Mouse (Mus musculus): ENCODE measurements around the gene Cryba2. TPM values are rescaled to one million over a fixed set of nuclear protein-coding genes. Genes with fewer than 3 reads are reported as not detected.

Gene Cryba2
- total and polyA plus RNA-seq, 3 experiments = 0.30 to 0.55 TPM; not detected in 1

GRCm38 (mm10) chr1:74935402-74935801 lies 42.5 kb upstream of the Cryba2 start, which contains the start of gene Cfap65:
Gene Cfap65 (minus strand): TSS chr1:74935599.
- peak; percentile 91 for TF ChIP-seq SIN3A (IDR thresholded peaks at IDR 0.05; ENCODE audit: low read length)
- TF ChIP-seq CHD1 (IDR thresholded peaks at IDR 0.05; ENCODE audit: low read depth, low read length) = no peak
- no peak for TF ChIP-seq EP300 (IDR thresholded peaks at IDR 0.05; ENCODE audit: low read length)
- TF ChIP-seq TCF12 (IDR thresholded peaks at IDR 0.05; ENCODE audit: low read depth, low read length) = no peak
- no peak for TF ChIP-seq ZKSCAN1 (IDR thresholded peaks at IDR 0.05; ENCODE audit: borderline replicate concordance, low read depth, low read length)
- TF ChIP-seq KAT2A (IDR thresholded peaks at IDR 0.05; ENCODE audit: insufficient replicate concordance, low read length) = no peak
- TF ChIP-seq MXI1 (IDR thresholded peaks at IDR 0.05; ENCODE audit: low read depth, low read length) = peak; percentile 94
- TF ChIP-seq JUN (IDR thresholded peaks at IDR 0.05; ENCODE audit: insufficient read depth, low read depth, low read length) = no peak
- no peak for TF ChIP-seq ELF1 (IDR thresholded peaks at IDR 0.05; ENCODE audit: low read depth, low read length)
- no peak for TF ChIP-seq ZNF384 (IDR thresholded peaks at IDR 0.05; ENCODE audit: low read depth, low read length)
- TF ChIP-seq SMC3 (IDR thresholded peaks at IDR 0.05; ENCODE audit: low read depth, low read length) = no peak
- no peak for TF ChIP-seq MAX (IDR thresholded peaks at IDR 0.05; ENCODE audit: low read length)
- TF ChIP-seq BHLHE40 (IDR thresholded peaks at IDR 0.05; ENCODE audit: low read depth, low read length) = no peak
- TF ChIP-seq HCFC1 (IDR thresholded peaks at IDR 0.05; ENCODE audit: low read depth, low read length) = peak; percentile 59; the same call in 1 of the 2 replicates
- no peak for TF ChIP-seq RAD21 (IDR thresholded peaks at IDR 0.05; ENCODE audit: low read depth, low read length)
- no peak for TF ChIP-seq NRF1 (IDR thresholded peaks at IDR 0.05; ENCODE audit: low read depth, low read length)
- no peak for TF ChIP-seq IRF4 (IDR thresholded peaks at IDR 0.05; ENCODE audit: low read depth, low read length)
- TF ChIP-seq CHD2 (IDR thresholded peaks at IDR 0.05; ENCODE audit: low read length) = no peak
- TF ChIP-seq MYC (IDR thresholded peaks at IDR 0.05; ENCODE audit: low read depth, low read length) = no peak
- dilution Hi-C loops (cut with MboI; ENCODE audit: extremely low pct_ligation_motif_present, extremely low pct_unique_long_range_greater_than_20kb, low sequenced_read_pairs) = no loop called here
- in situ Hi-C loops (cut with MboI; ENCODE audit: low pct_ligation_motif_present, low pct_unique_long_range_greater_than_20kb, low sequenced_read_pairs) = loop anchor here (25.0 kb wide), 2 partner anchors 327 to 527 kb away; partner anchors contain the start of genes Asic4 and Ptprn
- Histone ChIP-seq H3K4me1 (ENCODE audit: control insufficient read depth in 1 of 2, insufficient read depth in 2 of 2) (peaks cover 0 to 8% of the 10 kb centered on the region in 2 experiments; a peak in 2 of 4 replicates), H3K9ac (ENCODE audit: insufficient read depth, low read depth) (no peak within 1 kb of the TSS; the same call in 1 of the 2 replicates), H3K4me2 (ENCODE audit: insufficient read depth, low read depth, poor library complexity, severe bottlenecking) (peak within 1 kb of the TSS; percentile 47; the same call in 1 of the 2 replicates), H3K79me2 (replicated peaks; ENCODE audit: control insufficient read depth, extremely low read depth, insufficient read depth, poor library complexity, severe bottlenecking) (no peaks in the 10 kb centered on the region), H3K27ac (ENCODE audit: insufficient read depth, low read depth) (no peak within 1 kb of the TSS), H3K36me3 (replicated peaks in 1 of 2; ENCODE audit: control insufficient read depth in 1 of 2, insufficient read depth in 1 of 2, low read length in 1 of 2) (no peaks in the 10 kb centered on the region), H3K4me3 (replicated peaks in 1 of 3; ENCODE audit: low read depth in 2 of 3, low read length in 2 of 3, poor library complexity in 1 of 3) (no peak within 1 kb of the TSS), H3K27me3 (replicated peaks) (peaks cover 83% of the 10 kb centered on the region), H3K9me3 (replicated peaks; ENCODE audit: low read length) (no peaks in the 10 kb centered on the region)
- no peak for DNase-seq (ENCODE audit: extremely low read depth)

GRCm38 (mm10) chr1:74927621-74928296 lies 34.8 kb upstream of the Cryba2 start:
- in situ Hi-C loops (cut with MboI; ENCODE audit: low pct_ligation_motif_present, low pct_unique_long_range_greater_than_20kb, low sequenced_read_pairs) (loop anchor here (25.0 kb wide), 2 partner anchors 335 to 535 kb away; partner anchors contain the start of genes Asic4 and Ptprn), dilution Hi-C loops (cut with MboI; ENCODE audit: extremely low pct_ligation_motif_present, extremely low pct_unique_long_range_greater_than_20kb, low sequenced_read_pairs) (no loop called here)
- no peak overlapping the region for H3K27ac ChIP-seq (ENCODE audit: insufficient read depth, low read depth)
- no peaks in the 10 kb centered on the region for H3K79me2 ChIP-seq (replicated peaks; ENCODE audit: control insufficient read depth, extremely low read depth, insufficient read depth, poor library complexity, severe bottlenecking)
- TF ChIP-seq NELFE (IDR thresholded peaks at IDR 0.05; ENCODE audit: low read depth, low read length) (no peak), MAFK (IDR thresholded peaks at IDR 0.05; ENCODE audit: insufficient replicate concordance, low read length) (no peak), MAX (IDR thresholded peaks at IDR 0.05; ENCODE audit: low read length) (no peak), E2F4 (IDR thresholded peaks at IDR 0.05; ENCODE audit: insufficient replicate concordance, low read depth, low read length) (no peak), POLR2AphosphoS2 (IDR thresholded peaks at IDR 0.05; ENCODE audit: low read depth, low read length) (no peak), GABPA (IDR thresholded peaks at IDR 0.05; ENCODE audit: insufficient replicate concordance, low read depth, low read length) (no peak)
- H3K4me1 ChIP-seq (ENCODE audit: control insufficient read depth in 1 of 2, insufficient read depth in 2 of 2) = peaks cover under 1 to 2% of the 10 kb centered on the region in 2 experiments; a peak in 2 of 4 replicates
- H3K4me3 ChIP-seq (replicated peaks in 1 of 3; ENCODE audit: low read depth in 2 of 3, low read length in 2 of 3, poor library complexity in 1 of 3) = no peak overlapping the region
- H3K9me3 ChIP-seq (replicated peaks; ENCODE audit: low read length) = no peaks in the 10 kb centered on the region
- no peaks in the 10 kb centered on the region for H3K36me3 ChIP-seq (replicated peaks in 1 of 2; ENCODE audit: control insufficient read depth in 1 of 2, insufficient read depth in 1 of 2, low read length in 1 of 2)
- H3K27me3 ChIP-seq (replicated peaks) = peaks cover 82% of the 10 kb centered on the region
- H3K9ac ChIP-seq (ENCODE audit: insufficient read depth, low read depth) = no peak overlapping the region
- DNase-seq (ENCODE audit: extremely low read depth) = no peak
- no peak overlapping the region for H3K4me2 ChIP-seq (ENCODE audit: insufficient read depth, low read depth, poor library complexity, severe bottlenecking)
